Mouse (Mus musculus) liver, postnatal 0 days (tissue): ENCODE data around the gene Tapbpl. TPM values are rescaled to one million over a fixed set of nuclear protein-coding genes. Genes with fewer than 3 reads are reported as not detected.

Source experiments
- ATAC-seq: fragments of 200-750 bp; cut with Nextera tagmentation; 2 replicates; pipeline ENCODE4 v1.8.0; 2017; ENCODE audit warnings: mild to moderate bottlenecking, moderate library complexity
- DNase-seq: peaks from one replicate; pipeline ENCODE4 v3.0.0-alpha.2; 2016
- H3K27ac ChIP-seq: fragments of 300-500 bp; sonication (generic); 2 replicates; pipeline ENCODE4 v1.5.1; 2014; ENCODE audit warnings: antibody characterized with exemption, moderate library complexity, mild to moderate bottlenecking, low read depth
- H3K27me3 ChIP-seq: fragments of 300-500 bp; sonication (generic); 2 replicates; pipeline ENCODE4 v1.6.1; 2014; ENCODE audit warnings: low read length, control low read depth, mixed read lengths; ENCODE audit not compliant: insufficient read depth
- H3K36me3 ChIP-seq: fragments of 300-500 bp; sonication (generic); replicated peaks from 2 replicates; pipeline ENCODE4 v1.6.1; 2014; ENCODE audit warnings: mild to moderate bottlenecking, control low read depth, low read length, moderate library complexity, mixed read lengths; ENCODE audit not compliant: insufficient read depth
- H3K4me1 ChIP-seq: fragments of 300-500 bp; sonication (generic); 2 replicates; pipeline ENCODE4 v1.6.1; 2014; ENCODE audit warnings: antibody characterized with exemption, mild to moderate bottlenecking, control low read depth; ENCODE audit not compliant: insufficient read depth
- H3K4me2 ChIP-seq: fragments of 300-500 bp; sonication (generic); 2 replicates; pipeline ENCODE4 v1.6.1; 2014; ENCODE audit warnings: low read depth, mild to moderate bottlenecking, low read length, moderate library complexity, mixed read lengths
- H3K4me3 ChIP-seq: fragments of 300-500 bp; sonication (generic); 2 replicates; pipeline ENCODE4 v1.5.1; 2014; ENCODE audit warnings: low read depth, low read length
- H3K9ac ChIP-seq: fragments of 300-500 bp; sonication (generic); replicated peaks from 2 replicates; pipeline ENCODE4 v1.6.1; 2014; ENCODE audit warnings: mild to moderate bottlenecking, moderate library complexity
- H3K9me3 ChIP-seq: fragments of 300-500 bp; sonication (generic); 2 replicates; pipeline ENCODE4 v1.6.1; 2016; ENCODE audit warnings: mild to moderate bottlenecking, control low read depth, low read length, mixed read lengths
- CTCF ChIP-seq: sonication (generic); IDR thresholded peaks from 2 replicates; pipeline ENCODE4 v1.5.1; 2016; ENCODE audit warnings: antibody characterized with exemption, low read depth
- EP300 ChIP-seq: IDR thresholded peaks from 2 replicates; pipeline ENCODE4 v1.6.1; 2016; ENCODE audit warnings: antibody characterized with exemption, low read depth, mild to moderate bottlenecking
- WGBS: fragments of 180-500 bp; shearing (Covaris S2); extraction: QIAGEN DNeasy Blood & Tissue Kit; methylation state at CpG from one replicate; pipeline ENCODE4 v1.1.7; 2014; ENCODE audit not compliant: insufficient replicate concordance; 5-methylcytosine and 5-hydroxymethylcytosine counted together
- polyA plus RNA-seq: library from polyadenylated mRNA; unstranded; fragments of >200 nt; fragmentation: Nextera tagmentation; extraction: Ambion mirVana; gene quantifications from 2 replicates; pipeline ENCODE4 v1.2.1, GENCODE M21; 2015

The Tapbpl gene
- polyA plus RNA-seq, 1 experiment from 2014 or later, result 14.4 TPM

GRCm38 (mm10) chr6:125234520-125234828, 2.8 kb upstream of the Tapbpl start:
- TF ChIP-seq CTCF (no peak), EP300 (no peak)
- Histone ChIP-seq H3K4me2 (no peak overlapping the region), H3K27ac (no peak overlapping the region), H3K36me3 (peaks cover 4% of the 10 kb centered on the region; the same call in 1 of the 2 replicates), H3K9me3 (no peaks in the 10 kb centered on the region), H3K9ac (no peak overlapping the region), H3K4me1 (peaks cover 30% of the 10 kb centered on the region), H3K27me3 (no peaks in the 10 kb centered on the region), H3K4me3 (no peak overlapping the region)
- DNase-seq, result no peak
- WGBS, result 66% methylated on average over 5 of the region's 5 CpGs
- ATAC-seq, result no peak

DNA sequence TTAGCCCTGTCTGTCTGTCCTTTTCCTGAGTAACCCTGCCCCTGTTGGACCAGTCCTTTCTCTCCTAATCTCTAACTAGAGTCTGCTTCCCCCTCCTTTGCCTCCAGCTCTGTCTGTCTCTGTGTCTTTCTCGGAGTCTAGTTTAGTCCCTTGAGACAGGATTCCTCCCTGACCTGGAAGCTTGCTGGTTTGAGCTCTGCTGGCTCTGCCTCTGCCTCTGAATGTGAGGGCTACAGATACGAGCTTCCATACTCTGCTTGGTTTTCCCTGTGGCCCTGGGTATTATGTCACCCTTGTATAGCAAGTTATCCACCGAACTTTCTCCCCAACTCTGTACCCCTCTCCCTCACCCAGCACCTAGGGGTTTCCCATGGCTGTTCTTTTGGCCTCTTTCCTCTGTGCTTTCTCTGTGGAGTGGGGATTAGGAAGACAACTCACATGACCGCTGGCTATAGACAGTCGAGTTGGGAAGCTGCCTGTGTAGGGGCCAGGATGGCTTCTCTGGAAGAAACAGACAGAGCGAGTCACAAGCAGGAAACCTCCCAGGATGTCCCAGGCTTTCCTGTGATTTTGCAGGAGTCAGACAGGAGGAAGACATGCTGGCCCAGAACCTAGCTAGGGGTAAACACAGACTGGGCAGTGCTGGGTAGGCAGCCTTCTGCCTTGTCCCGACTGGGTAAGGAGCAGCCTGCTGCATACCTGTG, 2.3 kb upstream of the Tapbpl start:
- Histone ChIP-seq H3K27me3 (no peaks in the 10 kb centered on the region), H3K36me3 (peaks cover 7% of the 10 kb centered on the region; the same call in 1 of the 2 replicates), H3K4me2 (no peak overlapping the region; the same call in 1 of the 2 replicates), H3K4me3 (no peak overlapping the region), H3K27ac (0 out of 2 replicates have a peak overlapping the region, but pooled peaks have one; percentile 16), H3K4me1 (peaks cover 26% of the 10 kb centered on the region), H3K9ac (no peak overlapping the region), H3K9me3 (no peaks in the 10 kb centered on the region)
- TF ChIP-seq CTCF, result no peak
- no peak for TF ChIP-seq EP300
- ATAC-seq (no peak), DNase-seq (no peak)
- 54% methylated on average over 7 of the region's 7 CpGs for WGBS

- ATAC-seq (no peak), DNase-seq (no peak)
- Histone ChIP-seq H3K4me3 (peak overlapping the region; percentile 80; the same call in 1 of the 2 replicates), H3K36me3 (peaks cover 12% of the 10 kb centered on the region; the same call in 1 of the 2 replicates), H3K4me1 (peaks cover 22% of the 10 kb centered on the region), H3K27me3 (no peaks in the 10 kb centered on the region), H3K27ac (peak overlapping the region; percentile 98), H3K9me3 (no peaks in the 10 kb centered on the region), H3K4me2 (peak overlapping the region; percentile 88), H3K9ac (peak overlapping the region; percentile 89)
- no peak for TF ChIP-seq CTCF
- TF ChIP-seq EP300, result no peak
- WGBS, result 37% methylated on average over 6 of the region's 6 CpGs
Observed at GRCm38 (mm10) chr6:125232516-125232915, 856 bp upstream of the Tapbpl start.

DNA sequence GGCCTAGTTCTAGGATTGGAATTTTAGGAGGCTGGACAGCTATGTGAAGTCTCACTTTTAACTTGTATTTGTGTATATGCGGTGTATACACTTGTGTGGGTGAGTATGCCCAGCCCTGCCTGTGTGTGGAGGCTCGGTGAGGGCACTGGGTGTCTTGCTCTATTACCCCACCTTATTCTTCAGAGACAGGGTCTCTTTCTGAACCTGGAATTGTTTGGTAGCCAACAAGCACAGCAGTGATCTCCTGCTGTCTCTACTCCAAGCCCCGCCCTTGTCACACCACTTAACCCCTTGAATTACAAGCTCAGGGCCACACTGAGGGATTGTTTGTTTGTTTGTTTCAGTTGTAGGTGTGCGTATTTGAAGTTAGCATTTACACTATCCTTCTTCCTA, 381 bp upstream of the Tapbpl start:
- Histone ChIP-seq H3K4me2 (peak overlapping the region; percentile 88), H3K27ac (peak overlapping the region; percentile 98), H3K4me1 (peaks cover 22% of the 10 kb centered on the region), H3K9me3 (no peaks in the 10 kb centered on the region), H3K9ac (peak overlapping the region; percentile 89), H3K27me3 (no peaks in the 10 kb centered on the region), H3K4me3 (peak overlapping the region; percentile 80), H3K36me3 (peaks cover 13% of the 10 kb centered on the region; the same call in 1 of the 2 replicates)
- ATAC-seq, result peak; percentile 47
- WGBS, result 24% methylated on average over 4 of the region's 4 CpGs
- no peak for DNase-seq
- TF ChIP-seq CTCF (no peak), EP300 (no peak)

DNA sequence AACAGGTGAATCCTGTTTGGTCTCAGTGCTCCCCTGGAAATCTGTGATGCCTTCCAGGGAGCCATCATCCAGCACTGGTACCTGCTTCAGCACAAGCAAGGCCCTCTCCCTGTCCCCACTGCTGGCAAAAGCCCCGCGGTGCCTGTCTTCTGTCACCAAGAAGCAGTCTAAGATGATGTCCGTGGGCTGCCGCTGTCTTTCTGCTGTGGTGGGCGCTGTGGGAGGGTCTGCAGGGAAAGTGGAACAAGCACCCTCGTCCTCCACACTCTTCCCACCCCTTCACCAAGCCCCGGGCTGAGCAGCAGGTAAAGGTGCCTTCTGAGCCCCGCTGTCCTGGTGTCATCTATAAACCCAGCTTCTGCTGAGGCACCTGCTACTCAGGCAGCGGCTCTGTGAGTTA, 1.1 kb downstream of the Tapbpl start:
- WGBS, result 73% methylated on average over 9 of the region's 9 CpGs
- TF ChIP-seq CTCF, result no peak
- no peak for TF ChIP-seq EP300
- Histone ChIP-seq H3K4me2 (peak overlapping the region; percentile 88), H3K36me3 (peaks cover 24% of the 10 kb centered on the region; the same call in 1 of the 2 replicates), H3K4me3 (peak overlapping the region; percentile 80), H3K9ac (peak overlapping the region; percentile 89; the same call in 1 of the 2 replicates), H3K27ac (peak overlapping the region; percentile 98), H3K4me1 (peaks cover 22% of the 10 kb centered on the region), H3K27me3 (no peaks in the 10 kb centered on the region), H3K9me3 (no peaks in the 10 kb centered on the region)
- DNase-seq, result no peak
- ATAC-seq, result no peak

GRCm38 (mm10) chr6:125225518-125226115, 6.0 kb downstream of the Tapbpl start:
- H3K9me3 ChIP-seq, result no peaks in the 10 kb centered on the region
- TF ChIP-seq CTCF (peak; percentile 67), EP300 (no peak)
- peaks cover 3% of the 10 kb centered on the region; the same call in 1 of the 2 replicates for H3K4me1 ChIP-seq
- no peaks in the 10 kb centered on the region for H3K27me3 ChIP-seq
- WGBS, result 83% methylated on average over 5 of the region's 5 CpGs
- DNase-seq (no peak), ATAC-seq (no peak)
- no peak overlapping the region for H3K9ac ChIP-seq
- H3K4me2 ChIP-seq, result no peak overlapping the region
- no peak overlapping the region for H3K4me3 ChIP-seq
- H3K36me3 ChIP-seq, result peaks cover 58% of the 10 kb centered on the region
- H3K27ac ChIP-seq, result no peak overlapping the region
